Mouse (Mus musculus): ENCODE data around the gene Cdk20. TPM values are rescaled to one million over a fixed set of nuclear protein-coding genes. Genes with fewer than 3 reads are reported as not detected.

The Cdk20 gene
- total RNA-seq, 2 experiments from 2014 or later, result 0.51 TPM; not detected in 1

- no peak for ATAC-seq (replicated peaks; ENCODE audit: low FRiP score, poor library complexity, severe bottlenecking)
Observed at GRCm38 (mm10) chr13:64477968-64478367, 45.9 kb downstream of the Cdk20 start.

- no peak for ATAC-seq (replicated peaks; ENCODE audit: low FRiP score, poor library complexity, severe bottlenecking)
Observed at GRCm38 (mm10) chr13:64479960-64480359, 47.8 kb downstream of the Cdk20 start.

GRCm38 (mm10) chr13:64489886-64490285, 57.8 kb downstream of the Cdk20 start:
- no peak for ATAC-seq (replicated peaks; ENCODE audit: low FRiP score, poor library complexity, severe bottlenecking)

Other genes with a start within 250 kb of the Cdk20 start
- 0.63 and 1.2 TPM in 2 replicates for gene Cdc14b, start 157.0 kb upstream of the Cdk20 start, total RNA-seq (2015; ENCODE audit: low replicate concordance)
- 0.51 TPM in 1 of 2 replicates, not detected in the other for gene Cdc14b, start 157.0 kb upstream of the Cdk20 start, total RNA-seq (2017; ENCODE audit: low replicate concordance)
- 3.1 and 6.5 TPM in 2 replicates for gene Aaed1, start 119.6 kb upstream of the Cdk20 start, total RNA-seq (2015; ENCODE audit: low replicate concordance)
- gene Aaed1, start 119.6 kb upstream of the Cdk20 start, total RNA-seq (2017; ENCODE audit: low replicate concordance), result 11.8 and 13.0 TPM in 2 replicates
- 12.5 and 19.9 TPM in 2 replicates for gene Ctsl, start 61.4 kb upstream of the Cdk20 start, total RNA-seq (2015; ENCODE audit: low replicate concordance)
- 4.5 and 17.6 TPM in 2 replicates for gene Ctsl, start 61.4 kb upstream of the Cdk20 start, total RNA-seq (2017; ENCODE audit: low replicate concordance)
- not detected in 2 replicates for gene Fam240b, start 65.5 kb downstream of the Cdk20 start, total RNA-seq (2015; ENCODE audit: low replicate concordance)
- not detected in 2 replicates for gene Fam240b, start 65.5 kb downstream of the Cdk20 start, total RNA-seq (2017; ENCODE audit: low replicate concordance)

Measured in erythroblast, adult 5-6 weeks (primary cell).